Mouse (Mus musculus) CD4-positive, CD25-positive, alpha-beta regulatory T cell, adult 4 months (primary cell): Measurements from ENCODE around the gene Gm49373. TPM values are rescaled to one million over a fixed set of nuclear protein-coding genes. Genes with fewer than 3 reads are reported as not detected.

Source experiments
- ATAC-seq: one replicate; pipeline ENCODE4 v1.8.0; 2017
- polyA plus RNA-seq, 2 experiments: library from polyadenylated mRNA; unstranded; fragments of 100-300 nt; shearing (Covaris generic); gene quantifications; one replicate each; pipeline ENCODE4 v1.2.1; 2017

Gene Gm49373
- under 1 TPM in 1 of 2 experiments, not detected in 1; 0.75 TPM for polyA plus RNA-seq

- peak; percentile 98 for ATAC-seq
Observed at GRCm38 (mm10) chr9:21073044-21073840, at the start of gene Gm49373, which contains the start of gene Fdx1l. Gm49373 (minus strand) TSS chr9:21073096. Fdx1l (minus strand) TSS chr9:21073614.

DNA sequence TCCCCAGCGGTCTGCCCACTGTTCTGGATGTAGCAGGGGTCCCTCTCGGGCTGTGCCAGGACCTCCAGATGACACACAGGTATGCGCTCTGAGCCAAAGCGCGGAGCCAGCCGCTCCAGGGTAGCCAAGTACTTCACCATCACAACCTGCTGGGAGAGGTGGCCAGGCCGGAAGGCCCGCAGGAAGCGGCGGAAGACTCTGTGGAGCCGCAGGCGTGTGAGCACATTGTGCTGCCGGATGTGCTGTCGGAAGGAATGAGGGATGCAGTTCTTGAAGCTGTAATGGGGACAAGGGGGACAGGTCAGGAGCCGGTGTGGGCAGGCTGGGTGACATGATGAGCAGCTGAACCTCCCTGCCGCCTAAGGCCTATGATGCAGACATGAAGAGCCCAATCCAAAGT, 48.6 kb upstream of the Gm49373 start:
- ATAC-seq: no peak

- no peak for ATAC-seq
Observed at GRCm38 (mm10) chr9:21117073-21117472, 44.2 kb upstream of the Gm49373 start.

DNA sequence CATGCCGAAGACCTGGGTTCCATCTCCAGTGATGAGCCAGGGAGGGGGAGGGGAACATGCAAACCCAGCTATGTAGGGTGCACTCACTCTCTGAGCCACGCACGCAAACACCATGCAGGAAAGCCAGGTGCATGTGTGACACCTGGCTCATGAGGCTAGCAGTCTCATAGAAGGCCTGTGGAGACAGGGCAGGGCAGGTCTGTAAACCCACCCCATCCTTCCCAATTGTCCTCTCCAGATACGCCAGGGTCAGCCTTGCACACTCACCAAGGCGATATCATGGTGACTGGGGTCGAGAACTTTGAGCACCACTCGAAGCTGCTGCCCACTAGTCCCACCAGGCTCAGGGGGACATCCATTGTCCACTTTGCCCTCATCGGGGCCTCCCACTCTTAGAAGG, 42.2 kb upstream of the Gm49373 start:
- no peak for ATAC-seq

DNA sequence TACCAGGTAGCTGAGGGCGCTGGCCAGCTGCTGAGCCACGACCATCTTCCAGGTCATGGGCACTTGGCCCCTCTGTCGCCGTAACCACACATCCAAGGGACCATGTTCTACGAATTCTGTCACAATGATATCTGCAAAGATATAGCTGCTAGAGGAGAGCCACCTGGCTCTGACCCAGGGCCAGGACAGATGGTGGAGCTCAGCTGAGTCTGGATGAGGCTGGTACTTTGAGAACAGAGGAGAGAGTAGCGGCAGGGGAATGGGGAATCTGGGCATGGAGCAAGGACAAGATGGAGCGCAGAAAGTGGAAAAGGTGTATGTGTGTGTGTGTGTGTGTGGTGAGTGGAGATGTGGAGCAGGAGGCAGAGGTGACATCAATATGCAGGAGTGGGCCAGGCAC, 41.3 kb upstream of the Gm49373 start:
- no peak for ATAC-seq

DNA sequence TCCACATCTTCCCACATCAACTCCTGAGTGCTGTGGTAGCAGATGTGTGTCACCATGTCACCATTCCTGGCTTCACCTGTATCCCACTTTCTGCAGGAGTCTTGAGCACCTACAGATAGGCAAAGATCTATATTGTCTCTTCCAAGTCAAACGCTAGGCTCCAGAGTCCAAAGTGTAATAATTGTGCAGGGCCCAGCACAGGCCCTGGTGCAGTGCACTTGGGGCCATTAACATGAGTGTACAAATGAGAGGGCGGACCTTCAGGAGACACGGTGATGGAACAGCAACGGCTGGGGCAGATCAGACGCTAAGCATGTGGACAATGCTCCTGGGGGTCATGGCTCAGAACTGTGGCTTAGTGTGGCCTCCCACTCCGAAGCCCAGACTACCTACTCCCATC, 40.9 kb upstream of the Gm49373 start:
- no peak for ATAC-seq

DNA sequence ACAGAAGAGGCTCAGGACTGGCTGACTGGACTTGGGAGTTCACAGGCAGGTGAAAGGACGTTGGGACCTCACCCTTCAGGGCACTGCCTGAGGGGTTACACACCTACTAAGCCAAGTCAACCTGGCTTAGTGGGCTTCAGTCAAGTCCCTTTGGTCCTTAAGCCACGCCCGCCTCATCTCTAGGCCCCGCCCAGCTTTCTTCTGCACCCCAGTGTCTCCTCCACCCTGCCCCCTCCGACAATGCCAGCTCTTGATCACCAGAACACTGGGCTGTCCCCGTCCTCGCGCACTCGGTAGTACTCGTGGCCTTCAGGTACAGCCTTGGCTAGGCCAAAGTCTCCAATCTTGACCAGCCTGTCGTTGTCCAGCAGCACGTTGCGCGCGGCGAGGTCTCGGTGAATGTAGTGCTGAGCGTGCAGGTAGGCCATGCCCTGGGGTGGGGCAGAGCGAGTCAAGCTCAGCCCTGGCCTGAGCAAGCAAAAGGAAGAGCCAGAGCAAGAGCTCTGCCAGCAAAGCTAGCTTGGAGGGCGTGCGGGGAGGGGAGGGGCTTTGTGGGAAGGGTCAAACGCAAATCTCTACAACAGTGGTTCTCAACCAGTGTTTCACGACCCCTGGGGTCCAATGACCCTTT, 34.8 kb upstream of the Gm49373 start:
- no peak for ATAC-seq

GRCm38 (mm10) chr9:21105760-21106564, 33.1 kb upstream of the Gm49373 start:
- no peak for ATAC-seq

DNA sequence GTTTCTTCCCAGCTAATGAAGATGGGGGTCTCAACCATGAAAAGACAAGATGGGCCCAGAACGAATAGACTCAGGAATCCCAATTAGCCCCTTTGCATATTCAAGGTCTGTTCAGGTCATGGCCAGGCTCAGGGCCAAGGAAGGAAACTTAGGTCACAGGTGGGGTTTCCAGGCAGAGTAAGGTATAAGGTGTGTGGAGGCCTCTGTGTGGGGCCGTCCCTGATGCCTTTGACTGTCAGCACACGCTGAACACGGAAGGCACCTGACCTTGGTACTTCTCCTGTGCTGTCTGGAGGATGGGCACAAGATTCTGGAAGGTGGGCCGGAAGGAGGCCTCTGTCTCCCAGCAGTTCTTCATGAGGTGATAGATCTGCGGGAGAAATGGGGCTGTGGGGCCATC, 31.9 kb upstream of the Gm49373 start:
- no peak for ATAC-seq

DNA sequence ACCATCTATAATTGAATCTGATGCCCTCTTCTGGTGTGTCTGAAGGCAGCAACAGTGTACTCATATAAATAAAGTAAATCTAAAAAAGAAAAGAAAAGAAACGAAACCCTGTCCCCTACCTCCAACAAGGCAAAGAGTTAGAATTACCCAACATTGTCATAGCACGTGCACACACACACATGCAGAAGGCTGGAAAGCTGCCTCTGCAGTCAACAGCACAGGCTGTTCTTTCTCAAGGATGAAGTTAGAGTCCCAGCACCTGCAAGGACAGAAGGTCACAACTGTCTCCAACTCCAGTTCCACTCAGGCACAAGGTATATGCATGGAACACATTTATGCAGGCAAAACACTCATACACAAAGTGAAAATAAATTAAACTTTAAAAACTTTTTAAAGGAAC, 29.2 kb upstream of the Gm49373 start:
- no peak for ATAC-seq

DNA sequence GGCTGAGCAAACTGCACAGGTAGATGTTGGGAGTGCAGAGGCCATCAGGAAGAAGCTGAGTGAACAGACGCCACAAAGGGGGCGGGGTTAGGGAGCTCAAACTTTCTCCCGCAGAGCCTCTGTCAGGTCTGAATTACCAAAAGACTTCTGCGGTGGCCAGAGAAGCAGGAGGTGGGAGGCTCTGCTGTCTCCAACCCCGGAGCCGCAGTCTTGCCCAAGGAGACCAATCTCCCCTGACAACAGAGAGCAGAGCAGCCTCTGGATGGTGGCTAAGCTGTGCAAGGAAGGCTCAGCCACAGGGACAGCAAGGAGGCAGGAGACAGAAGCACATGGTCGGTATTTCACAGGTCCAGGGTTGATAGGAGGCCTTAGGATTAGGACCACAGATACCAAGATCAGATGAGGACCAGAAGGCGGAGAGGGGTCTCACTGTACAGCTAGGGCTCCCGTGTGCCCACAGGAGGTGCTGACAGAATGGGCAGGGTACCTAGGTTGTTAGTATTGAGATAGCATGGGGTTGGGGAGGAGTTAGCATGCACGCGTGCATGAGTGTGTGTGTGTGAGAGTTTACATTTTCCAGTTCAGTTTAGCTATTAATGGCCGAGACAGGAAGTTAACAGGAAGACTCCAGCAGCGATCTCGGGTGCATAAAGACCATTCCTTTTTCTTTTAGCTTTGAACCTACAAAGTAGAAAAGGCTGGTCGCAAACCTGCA, 27.7 kb upstream of the Gm49373 start:
- peak; percentile 47 for ATAC-seq

- no peak for ATAC-seq
Observed at GRCm38 (mm10) chr9:21097793-21098192, 24.9 kb upstream of the Gm49373 start.

GRCm38 (mm10) chr9:21095958-21096357, 23.1 kb upstream of the Gm49373 start:
- no peak for ATAC-seq

DNA sequence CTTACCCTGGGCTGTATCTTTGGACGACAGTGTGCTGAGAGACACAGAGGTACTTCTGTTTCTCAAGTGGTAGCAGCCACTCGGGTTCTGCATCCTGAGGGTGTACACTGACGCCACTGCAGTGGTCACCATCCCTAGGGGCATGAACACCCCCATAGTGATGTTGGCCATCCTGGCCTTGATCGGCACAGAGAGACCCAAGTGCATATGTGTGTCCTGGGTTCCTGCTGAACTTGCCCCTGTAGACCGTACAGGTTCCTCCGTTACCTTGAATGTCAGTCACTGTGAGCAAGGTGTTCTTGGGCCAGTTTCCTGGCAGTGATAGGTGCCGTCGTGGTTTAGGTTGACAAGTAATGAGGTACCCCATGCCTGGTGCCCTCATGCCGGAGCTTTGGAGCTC, 20.5 kb upstream of the Gm49373 start:
- ATAC-seq: no peak

DNA sequence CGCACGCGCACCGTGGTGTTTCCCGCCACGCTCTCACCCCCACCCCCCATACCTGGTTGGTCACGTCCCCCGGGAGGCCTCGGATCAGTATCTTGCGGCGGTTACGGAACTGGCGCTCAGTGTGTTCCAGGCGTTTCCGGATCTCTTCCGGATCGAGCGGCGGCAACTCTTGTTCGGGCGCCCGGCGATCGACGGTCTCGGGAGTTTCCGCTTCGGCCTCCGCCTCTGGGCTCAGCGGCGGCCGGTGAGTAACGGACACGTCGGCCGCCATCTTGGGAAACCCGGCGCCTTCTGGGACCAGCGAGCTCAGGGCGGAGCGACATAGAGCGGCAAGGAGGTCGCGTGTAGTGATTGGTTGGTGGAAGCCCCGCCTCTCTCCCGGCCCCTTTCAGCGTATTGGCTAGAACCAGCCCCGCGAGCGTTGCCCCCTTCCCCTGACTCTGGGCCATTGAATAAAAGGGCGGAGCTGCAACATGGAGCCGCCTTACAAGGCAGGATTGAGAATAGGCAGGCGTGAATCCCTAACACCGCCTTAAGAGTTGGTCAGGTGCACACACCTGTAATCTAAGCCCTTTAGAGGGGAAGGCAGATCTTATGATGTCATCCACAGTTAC, 18.9 kb upstream of the Gm49373 start, which contains the start of the genes Gm38431 and Raver1:
Gene Gm38431, minus strand, starts transcription at position 291 of the 614 bp plus-strand sequence.
Gene Raver1, minus strand, starts transcription at position 302 of the 614 bp plus-strand sequence.
- peak; percentile 98 for ATAC-seq

GRCm38 (mm10) chr9:21090972-21091706, 18.2 kb upstream of the Gm49373 start:
- ATAC-seq: no peak

GRCm38 (mm10) chr9:21090537-21090936, 17.6 kb upstream of the Gm49373 start:
- ATAC-seq: no peak

DNA sequence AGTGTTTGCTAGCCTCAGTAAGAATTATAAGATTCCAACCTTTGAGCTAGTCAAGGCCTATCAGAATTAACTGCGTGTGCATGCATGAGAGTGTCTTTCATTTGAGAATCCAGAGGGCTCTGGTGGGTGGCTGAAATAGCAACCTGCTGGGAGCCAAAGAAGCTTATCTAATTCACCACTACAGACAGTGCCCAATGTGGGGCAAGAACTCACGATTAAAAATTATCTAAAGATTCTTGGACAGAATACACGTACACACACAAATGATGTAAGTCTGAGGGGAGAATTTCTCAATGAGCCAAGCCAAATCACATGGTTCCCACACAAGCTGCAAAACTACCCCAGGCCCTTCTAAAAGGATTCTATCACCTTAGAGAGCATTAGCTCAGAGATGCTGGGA, 10.4 kb upstream of the Gm49373 start:
- no peak for ATAC-seq

- no peak for ATAC-seq
Observed at GRCm38 (mm10) chr9:21081127-21081526, 8.2 kb upstream of the Gm49373 start.

DNA sequence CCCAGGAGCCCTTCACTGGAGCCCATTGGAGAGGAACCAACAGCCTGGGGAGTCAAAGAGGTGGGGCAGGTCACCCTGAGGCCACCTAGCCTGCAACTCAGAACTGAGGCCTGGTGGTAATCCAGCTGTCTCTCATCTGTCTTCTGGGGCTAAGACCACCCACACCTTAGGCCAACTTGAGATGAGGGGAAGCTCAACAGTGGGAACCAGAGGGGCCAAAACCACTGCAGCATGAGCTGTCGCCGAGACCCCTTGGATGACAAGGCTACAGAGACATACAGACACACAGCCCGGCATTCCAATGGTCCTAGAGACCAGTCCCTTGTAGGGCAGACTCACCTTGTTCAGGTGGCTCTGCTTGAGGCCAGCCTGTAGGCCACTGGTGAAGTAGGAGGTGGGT, 2.7 kb upstream of the Gm49373 start:
- ATAC-seq: no peak

DNA sequence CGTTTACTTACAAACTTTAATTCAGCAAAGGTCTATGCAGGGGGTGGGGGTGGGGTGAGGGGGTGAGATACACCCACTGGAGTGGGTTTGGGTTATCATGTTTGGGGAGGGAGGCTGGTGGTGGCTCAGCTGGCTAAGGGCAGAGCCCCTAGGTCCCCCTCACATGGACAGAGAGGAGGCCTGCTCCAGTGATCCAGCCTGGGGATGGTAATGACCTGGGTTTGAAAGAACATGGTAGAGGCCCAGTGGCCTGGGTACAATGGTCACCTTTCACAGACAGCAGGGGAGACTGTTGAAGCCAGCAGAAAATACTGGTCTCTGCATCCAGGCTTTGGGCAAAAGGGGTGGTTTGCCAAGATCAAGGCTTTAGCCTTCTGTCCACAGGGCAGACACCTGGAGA, 1.3 kb upstream of the Gm49373 start:
- ATAC-seq: no peak
